Mouse (Mus musculus): ENCODE measurements around the gene Acss1. TPM values are rescaled to one million over a fixed set of nuclear protein-coding genes. Genes with fewer than 3 reads are reported as not detected.

Gene Acss1
- total RNA-seq (2014; rRNA removed): 16.9 and 17.8 TPM in 2 replicates
- 8.2 and 14.1 TPM in 2 replicates for polyA plus RNA-seq (2015; fragmentation: Nextera tagmentation; extraction: Ambion mirVana)

GRCm38 (mm10) chr2:150667820-150668766 is at the start of gene Acss1:
Acss1 (minus strand) TSS chr2:150668500.
- Histone ChIP-seq H3K9me3 (ENCODE audit: low read length) (no peaks in the 10 kb centered on the region), H3K27me3 (ENCODE audit: insufficient read depth, low read length) (no peaks in the 10 kb centered on the region), H3K36me3 (ENCODE audit: insufficient read depth) (no peaks in the 10 kb centered on the region), H3K4me1 (ENCODE audit: insufficient read depth) (peaks cover 17% of the 10 kb centered on the region; the same call in 1 of the 2 replicates), H3K4me3 (ENCODE audit: low read depth, low read length) (peak within 1 kb of the TSS; percentile 66), H3K4me2 (ENCODE audit: low read depth) (peak within 1 kb of the TSS; percentile 93), H3K9ac (peak within 1 kb of the TSS; percentile 60), H3K27ac (ENCODE audit: low read depth, low read length) (peak within 1 kb of the TSS; percentile 69)
- no peak for TF ChIP-seq CTCF (IDR thresholded peaks at IDR 0.05; ENCODE audit: low read depth)
- ATAC-seq (peak; percentile 68), DNase-seq (peak; percentile 52)
- WGBS: 3% methylated on average over 59 of the region's 61 CpGs

- DNase-seq: no peak
- Histone ChIP-seq H3K27me3 (ENCODE audit: insufficient read depth, low read length) (no peaks in the 10 kb centered on the region), H3K36me3 (ENCODE audit: insufficient read depth) (no peaks in the 10 kb centered on the region), H3K9ac (no peak overlapping the region), H3K9me3 (ENCODE audit: low read length) (no peaks in the 10 kb centered on the region), H3K4me3 (ENCODE audit: low read depth, low read length) (no peak overlapping the region), H3K27ac (ENCODE audit: low read depth, low read length) (no peak overlapping the region), H3K4me2 (ENCODE audit: low read depth) (no peak overlapping the region), H3K4me1 (ENCODE audit: insufficient read depth) (no peaks in the 10 kb centered on the region)
- WGBS: 67% methylated on average over 4 of the region's 4 CpGs
- ATAC-seq: no peak
- no peak for TF ChIP-seq CTCF (IDR thresholded peaks at IDR 0.05; ENCODE audit: low read depth)
Observed at GRCm38 (mm10) chr2:150712167-150712674, 43.9 kb upstream of the Acss1 start.

- Histone ChIP-seq H3K9ac (no peak overlapping the region), H3K36me3 (ENCODE audit: insufficient read depth) (no peaks in the 10 kb centered on the region), H3K4me1 (ENCODE audit: insufficient read depth) (0 out of 2 replicates have a peak, but pooled peaks cover 5% of the 10 kb centered on the region), H3K9me3 (ENCODE audit: low read length) (no peaks in the 10 kb centered on the region), H3K27ac (ENCODE audit: low read depth, low read length) (no peak overlapping the region), H3K4me3 (ENCODE audit: low read depth, low read length) (no peak overlapping the region), H3K4me2 (ENCODE audit: low read depth) (no peak overlapping the region), H3K27me3 (ENCODE audit: insufficient read depth, low read length) (peaks cover 40% of the 10 kb centered on the region)
- no peak for TF ChIP-seq CTCF (IDR thresholded peaks at IDR 0.05; ENCODE audit: low read depth)
- DNase-seq (no peak), ATAC-seq (no peak)
- 63% methylated on average over 6 of the region's 6 CpGs for WGBS
Observed at GRCm38 (mm10) chr2:150691481-150692170, 23.3 kb upstream of the Acss1 start.

GRCm38 (mm10) chr2:150690216-150690615 is 21.9 kb upstream of the Acss1 start:
- 2% methylated on average over 11 of the region's 11 CpGs for WGBS
- no peak for ATAC-seq
- no peak overlapping the region for H3K9ac ChIP-seq
- no peak for DNase-seq
- H3K4me2 ChIP-seq (ENCODE audit: low read depth): no peak overlapping the region
- H3K36me3 ChIP-seq (ENCODE audit: insufficient read depth): no peaks in the 10 kb centered on the region
- H3K27ac ChIP-seq (ENCODE audit: low read depth, low read length): no peak overlapping the region
- H3K4me1 ChIP-seq (ENCODE audit: insufficient read depth): 0 out of 2 replicates have a peak, but pooled peaks cover 5% of the 10 kb centered on the region
- H3K4me3 ChIP-seq (ENCODE audit: low read depth, low read length): no peak overlapping the region
- no peak for TF ChIP-seq CTCF (IDR thresholded peaks at IDR 0.05; ENCODE audit: low read depth)
- H3K27me3 ChIP-seq (ENCODE audit: insufficient read depth, low read length): peaks cover 43% of the 10 kb centered on the region
- H3K9me3 ChIP-seq (ENCODE audit: low read length): no peaks in the 10 kb centered on the region

- Histone ChIP-seq H3K9me3 (ENCODE audit: low read length) (no peaks in the 10 kb centered on the region), H3K27ac (ENCODE audit: low read depth, low read length) (no peak within 1 kb of the TSS), H3K36me3 (ENCODE audit: insufficient read depth) (no peaks in the 10 kb centered on the region), H3K4me3 (ENCODE audit: low read depth, low read length) (peak within 1 kb of the TSS; percentile 35), H3K4me1 (ENCODE audit: insufficient read depth) (0 out of 2 replicates have a peak, but pooled peaks cover 5% of the 10 kb centered on the region), H3K4me2 (ENCODE audit: low read depth) (peak within 1 kb of the TSS; percentile 61), H3K27me3 (ENCODE audit: insufficient read depth, low read length) (peaks cover 43% of the 10 kb centered on the region), H3K9ac (peak within 1 kb of the TSS; percentile 23)
- peak; percentile 23; the same call in 1 of the 2 replicates for ATAC-seq
- TF ChIP-seq CTCF (IDR thresholded peaks at IDR 0.05; ENCODE audit: low read depth): no peak
- WGBS: 33% methylated on average over 16 of the region's 16 CpGs
- DNase-seq: no peak
Observed at GRCm38 (mm10) chr2:150689223-150689800, 21.0 kb upstream of the Acss1 start, which contains the start of gene Vsx1. Vsx1 (minus strand) TSS chr2:150689360.

- DNase-seq: peak; percentile 66
- H3K4me1 ChIP-seq (ENCODE audit: insufficient read depth): 0 out of 2 replicates have a peak, but pooled peaks cover 5% of the 10 kb centered on the region
- no peaks in the 10 kb centered on the region for H3K9me3 ChIP-seq (ENCODE audit: low read length)
- H3K36me3 ChIP-seq (ENCODE audit: insufficient read depth): no peaks in the 10 kb centered on the region
- H3K9ac ChIP-seq: peak overlapping the region; percentile 23
- 1% methylated on average over 44 of the region's 44 CpGs for WGBS
- peak overlapping the region; percentile 61 for H3K4me2 ChIP-seq (ENCODE audit: low read depth)
- H3K27ac ChIP-seq (ENCODE audit: low read depth, low read length): no peak overlapping the region
- peaks cover 43% of the 10 kb centered on the region for H3K27me3 ChIP-seq (ENCODE audit: insufficient read depth, low read length)
- TF ChIP-seq CTCF (IDR thresholded peaks at IDR 0.05; ENCODE audit: low read depth): no peak
- ATAC-seq: peak; percentile 75
- H3K4me3 ChIP-seq (ENCODE audit: low read depth, low read length): peak overlapping the region; percentile 35
Observed at GRCm38 (mm10) chr2:150688541-150689186, 20.4 kb upstream of the Acss1 start.
